Mouse (Mus musculus) heart, adult 8-10 months (tissue): ENCODE measurements around the gene Pip4k2c. TPM values are rescaled to one million over a fixed set of nuclear protein-coding genes. Genes with fewer than 3 reads are reported as not detected.
"Not testable (repeated sequence)": the region's sequence is repeated elsewhere in the genome, so short reads cannot be mapped to it uniquely, and the experiment has no call there.

Source experiments
- DNase-seq: peaks from one replicate; pipeline ENCODE4 v3.0.0; 2022; ENCODE audit warnings: low spot score
- total RNA-seq, 4 experiments: library from RNA; stranded (reverse); gene quantifications; 2 replicates each; pipeline ENCODE4 v1.2.4; 2022

The Pip4k2c gene
- total RNA-seq, 4 experiments from 2014 or later, result 32.4 to 38.3 (median 35.3) TPM

DNA sequence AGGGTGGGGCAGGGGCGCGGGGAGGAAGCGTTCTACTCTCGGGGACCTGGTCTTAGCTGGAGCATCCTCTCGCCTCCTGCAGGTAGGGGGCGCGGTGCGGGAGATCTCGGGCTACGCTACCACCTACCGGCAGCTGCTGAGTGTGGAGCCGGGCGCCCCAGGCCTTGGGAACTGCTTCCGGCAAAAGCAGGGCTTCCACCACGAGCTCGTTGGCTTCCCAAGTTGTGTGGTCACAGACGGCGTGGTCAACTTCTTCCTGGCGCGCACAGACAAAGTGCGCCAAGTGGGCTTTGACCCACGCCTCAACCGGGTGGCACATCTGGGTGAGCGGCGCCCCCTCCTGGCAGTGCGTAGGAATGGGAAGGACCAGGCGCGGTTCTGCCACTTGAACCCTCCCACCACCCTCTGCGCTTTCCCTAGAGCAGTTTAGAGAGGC, 40.5 kb downstream of the Pip4k2c start:
- peak; percentile 57 for DNase-seq

DNA sequence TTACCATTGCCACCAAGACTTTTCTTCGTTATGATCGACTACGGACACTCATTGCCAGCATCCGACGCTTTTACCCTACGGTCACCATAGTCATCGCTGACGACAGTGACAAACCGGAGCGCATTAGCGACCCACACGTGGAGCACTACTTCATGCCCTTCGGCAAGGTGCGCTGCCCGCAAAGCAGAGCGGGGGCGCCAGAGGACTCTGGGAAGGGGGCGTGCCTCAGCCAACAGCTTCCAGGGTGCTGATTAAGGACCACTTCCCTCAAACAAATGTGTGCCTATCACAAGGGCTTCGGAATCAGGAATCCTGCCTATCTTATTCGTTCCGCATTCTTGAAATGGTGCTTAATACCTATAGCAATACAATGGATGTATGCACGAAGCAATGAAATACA, 41.4 kb downstream of the Pip4k2c start:
- DNase-seq, result no peak

DNA sequence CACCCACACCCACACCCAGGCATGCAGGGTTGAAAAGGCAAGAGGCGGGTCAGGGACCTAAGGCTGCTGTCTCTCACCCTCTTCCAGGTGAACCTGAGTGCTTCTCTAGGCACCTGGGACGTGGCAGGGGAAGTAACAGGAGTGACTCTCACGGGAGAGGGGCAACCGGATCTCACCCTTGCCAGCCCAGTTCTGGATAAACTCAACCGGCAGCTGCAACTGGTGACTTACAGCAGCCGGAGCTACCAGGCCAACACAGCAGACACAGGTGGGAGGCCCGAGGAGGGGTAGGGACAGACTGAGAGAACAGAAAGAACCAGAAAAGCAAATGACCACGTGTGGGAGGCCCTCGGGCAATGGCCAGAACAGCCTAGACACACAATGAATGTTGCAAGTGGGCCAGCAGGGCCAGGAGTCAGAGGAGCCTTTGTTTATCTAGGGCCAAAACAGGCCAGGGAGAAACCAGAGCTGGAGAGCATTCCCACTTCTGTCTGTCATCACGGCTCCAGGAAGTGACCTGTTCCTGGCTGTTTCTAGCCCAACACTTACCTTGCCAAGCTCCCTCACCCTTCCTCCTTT, 43.7 kb downstream of the Pip4k2c start:
- DNase-seq, result no peak

DNA sequence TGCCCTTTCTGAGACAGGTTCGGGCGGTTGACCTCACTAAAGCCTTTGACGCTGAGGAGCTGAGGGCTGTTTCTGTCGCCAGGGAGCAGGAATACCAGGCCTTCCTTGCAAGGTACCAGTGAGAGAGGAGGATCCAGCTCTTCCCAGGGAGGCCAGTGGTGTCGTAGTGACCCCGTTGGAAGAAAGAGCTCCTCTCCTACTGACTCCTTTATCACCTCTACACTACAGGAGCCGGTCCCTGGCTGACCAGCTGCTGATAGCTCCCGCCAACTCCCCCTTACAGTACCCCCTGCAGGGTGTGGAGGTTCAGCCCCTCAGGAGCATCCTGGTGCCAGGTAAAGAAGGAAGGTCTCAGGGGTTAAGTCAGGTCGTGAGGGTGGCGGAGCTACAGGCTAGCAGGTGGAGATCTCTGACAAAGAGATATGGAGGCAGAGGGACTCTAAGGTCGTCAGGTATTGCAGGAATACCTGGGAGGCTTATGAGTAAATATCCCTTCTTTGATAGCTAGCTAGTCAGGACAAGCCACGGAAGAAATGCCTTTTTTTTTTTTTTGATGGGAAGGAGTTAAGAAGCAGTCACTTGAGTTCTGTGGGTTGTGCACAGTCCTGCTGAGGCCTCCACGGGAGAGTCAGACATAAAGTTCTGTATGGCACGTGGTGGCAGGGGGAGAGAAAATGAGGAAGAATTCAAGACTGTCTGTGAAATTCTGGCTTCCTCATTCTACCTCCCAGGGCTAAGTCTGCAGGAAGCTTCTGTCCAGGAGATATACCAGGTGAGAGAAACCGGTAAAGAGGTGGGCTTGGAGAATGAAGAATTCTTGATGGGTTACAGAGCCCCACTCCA, 44.4 kb downstream of the Pip4k2c start:
- no peak for DNase-seq

DNA sequence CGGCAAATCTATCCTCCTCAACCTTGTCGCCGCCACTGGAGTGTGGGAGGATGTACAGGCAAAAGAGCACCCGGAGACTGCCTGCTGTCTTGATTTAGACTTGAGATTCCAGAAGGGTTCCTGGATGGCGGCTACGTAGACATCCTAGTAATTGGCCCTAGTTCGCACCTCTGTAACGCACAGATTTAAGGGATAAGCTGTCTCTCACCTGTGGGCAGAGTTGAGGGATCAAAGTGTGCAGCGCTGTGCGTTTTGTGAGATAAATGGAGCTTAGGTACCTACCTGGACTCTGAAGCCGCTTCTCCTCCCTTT, 45.0 kb downstream of the Pip4k2c start:
- DNase-seq, result no peak

DNA sequence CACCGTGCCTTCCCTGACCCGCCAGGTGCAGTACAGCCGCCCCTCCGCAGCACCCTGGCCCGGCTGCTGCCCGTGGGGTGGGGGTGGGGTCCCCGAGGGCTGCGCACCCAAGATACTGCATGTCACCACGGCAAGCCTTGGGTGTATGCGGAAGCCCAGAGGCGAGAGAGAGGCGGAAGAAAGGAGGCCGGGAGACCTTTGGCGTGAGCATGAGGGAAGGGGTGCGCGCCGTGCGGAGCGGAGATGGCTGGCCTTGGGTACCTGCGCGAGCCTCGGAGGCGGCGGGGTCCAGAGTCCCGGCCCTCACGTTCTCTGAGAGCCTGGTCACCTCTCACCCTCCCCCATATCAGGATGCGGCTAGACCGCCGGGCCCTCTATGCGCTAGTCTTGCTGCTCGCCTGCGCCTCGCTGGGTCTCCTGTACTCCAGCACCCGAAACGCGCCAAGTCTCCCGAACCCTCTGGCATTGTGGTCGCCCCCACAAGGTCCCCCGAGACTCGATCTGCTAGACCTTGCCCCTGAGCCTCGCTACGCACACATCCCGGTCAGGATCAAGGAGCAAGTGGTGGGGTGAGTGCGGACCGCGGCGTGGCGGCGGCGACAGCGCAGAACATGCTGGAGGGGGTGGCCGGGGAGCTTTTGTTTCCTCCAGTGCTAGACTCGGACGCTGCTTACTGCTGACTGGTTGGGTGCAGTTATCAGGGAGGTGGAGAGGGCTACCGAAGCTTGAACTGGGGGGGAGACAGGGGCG, 45.6 kb downstream of the Pip4k2c start:
- DNase-seq, result no peak

DNA sequence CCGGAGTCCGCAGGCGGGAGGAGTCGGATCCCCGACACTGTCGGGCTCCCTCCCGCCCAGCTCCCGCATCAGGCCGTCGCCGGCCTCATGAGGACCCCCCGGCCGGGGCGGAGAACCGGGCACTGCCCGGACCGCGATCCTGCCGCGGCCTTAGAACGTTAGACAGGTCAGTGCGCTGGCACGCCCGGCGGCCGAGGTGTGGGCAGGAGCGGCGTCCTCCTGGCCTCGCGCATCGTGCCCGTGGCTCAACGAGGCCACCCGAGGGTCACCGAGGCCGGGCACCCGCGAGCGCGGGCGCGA, 46.1 kb downstream of the Pip4k2c start:
- DNase-seq, result no peak

DNA sequence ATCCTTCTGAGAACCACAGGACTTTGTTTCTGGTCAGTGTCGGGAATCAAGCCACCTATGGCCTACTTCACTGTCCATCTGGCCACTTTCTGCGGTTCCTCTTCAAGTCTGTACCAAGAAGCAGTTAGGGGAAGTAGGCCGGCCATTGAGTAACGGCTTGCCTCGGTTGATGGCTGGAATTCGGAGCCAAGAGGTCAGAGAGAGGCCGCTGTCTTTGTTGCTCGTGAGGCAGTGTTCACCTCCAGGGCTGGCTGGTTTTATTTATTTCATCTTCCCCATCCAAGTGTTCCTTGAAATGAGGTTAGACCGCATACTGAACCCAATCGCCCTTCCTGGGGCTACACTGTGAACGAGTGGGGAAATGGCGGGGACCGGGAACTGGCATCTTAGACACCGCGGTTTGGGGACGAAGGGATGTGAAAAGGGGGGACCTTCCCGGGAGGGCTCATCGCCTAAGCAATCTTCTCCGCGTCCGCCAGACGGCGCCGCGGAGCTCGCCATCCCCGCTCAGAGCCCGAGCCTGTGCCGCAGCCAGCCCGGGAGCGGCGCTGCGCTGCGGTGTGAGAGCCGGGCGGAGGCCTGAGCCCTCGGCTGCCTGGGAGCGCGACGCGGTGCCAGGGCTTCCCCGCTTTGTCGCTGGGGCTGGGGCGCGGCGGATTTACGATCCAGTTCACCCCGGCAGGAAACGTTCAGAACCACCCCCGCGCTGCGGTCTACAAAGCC, 46.6 kb downstream of the Pip4k2c start, which contains the start of gene B4galnt1:
TSS of gene B4galnt1 (plus strand) at position 595 of the 723 bp plus-strand sequence.
- peak; percentile 55 for DNase-seq

DNA sequence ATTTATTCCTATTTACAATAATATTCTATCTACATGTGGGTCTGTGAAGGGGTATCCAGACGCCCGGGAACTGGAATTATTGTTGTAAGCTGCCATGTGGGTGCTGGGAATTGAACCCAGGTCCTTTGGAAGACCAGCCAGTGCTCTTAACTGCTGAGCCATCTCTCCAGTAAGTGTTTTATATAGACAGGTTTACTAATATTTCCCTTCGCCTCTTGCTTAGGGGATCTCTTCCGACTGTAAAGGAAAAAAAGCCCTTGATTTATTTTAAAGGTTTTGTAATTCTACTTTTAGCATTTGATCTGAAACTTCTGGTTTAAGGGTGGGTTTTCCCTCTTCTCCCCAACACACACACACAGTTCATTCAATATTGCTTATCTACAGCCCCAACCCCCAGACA, 47.2 kb downstream of the Pip4k2c start:
- DNase-seq, result no peak

DNA sequence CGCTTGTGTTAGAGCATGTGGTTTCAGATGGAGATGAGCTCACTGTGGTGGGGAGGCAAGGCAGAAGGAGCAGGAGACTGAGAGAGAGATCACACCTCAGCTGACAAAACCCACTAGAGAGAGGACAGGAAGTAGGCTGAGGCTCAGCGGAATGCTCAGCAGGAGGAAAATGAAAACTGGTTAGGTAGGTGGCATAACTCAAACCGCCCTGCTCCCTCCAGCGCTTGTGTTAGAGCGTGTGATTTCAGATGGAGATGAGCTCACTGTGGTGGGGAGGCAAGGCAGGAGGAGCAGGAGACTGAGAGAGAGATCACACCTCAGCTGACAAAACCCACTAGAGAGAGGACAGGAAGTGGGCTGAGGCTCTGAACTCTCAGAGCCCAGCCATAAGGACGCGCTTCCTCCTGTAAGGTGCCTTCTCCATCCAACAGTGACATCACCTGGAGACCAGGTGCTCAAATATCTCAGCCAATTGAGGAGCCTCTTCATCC, 48.6 kb downstream of the Pip4k2c start:
- not testable (repeated sequence) for DNase-seq

DNA sequence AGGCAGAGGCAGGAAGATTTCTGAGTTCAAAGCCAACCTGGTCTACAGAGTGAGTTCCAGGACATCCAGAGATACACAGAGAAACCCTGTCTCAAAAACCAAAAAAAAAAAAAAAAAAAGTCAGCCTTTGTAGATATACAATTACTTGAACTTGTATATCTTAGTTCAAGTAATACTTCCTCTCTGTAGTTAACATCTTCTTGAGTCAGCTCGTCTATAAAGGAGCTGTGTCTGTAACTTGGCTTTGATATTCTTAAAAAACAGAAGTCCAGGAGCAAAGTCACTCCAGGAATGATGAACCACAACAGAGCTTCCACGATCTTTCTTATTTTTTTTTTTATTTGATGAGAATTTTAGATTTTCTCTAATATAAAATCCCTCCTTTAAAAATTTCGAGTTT, 50.7 kb downstream of the Pip4k2c start:
- DNase-seq, result no peak

DNA sequence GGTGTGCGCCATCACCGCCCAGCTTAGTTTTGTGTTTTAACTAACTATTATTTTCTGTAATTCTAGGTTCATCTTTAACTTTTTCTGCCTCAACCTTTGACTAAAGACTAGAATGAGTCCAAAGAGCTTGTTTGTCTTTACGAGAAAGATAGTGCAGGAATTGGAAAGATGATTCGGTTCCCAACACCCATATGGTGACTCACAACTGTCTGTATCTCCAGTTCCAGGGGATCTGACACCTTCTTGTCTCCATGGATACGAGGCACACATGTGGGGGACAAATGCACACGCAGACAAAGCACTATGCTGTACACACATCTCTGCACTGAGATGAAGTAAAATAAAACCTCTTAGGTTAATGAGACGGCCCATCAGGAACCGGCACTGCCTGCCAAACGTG, 51.3 kb downstream of the Pip4k2c start:
- no peak for DNase-seq

DNA sequence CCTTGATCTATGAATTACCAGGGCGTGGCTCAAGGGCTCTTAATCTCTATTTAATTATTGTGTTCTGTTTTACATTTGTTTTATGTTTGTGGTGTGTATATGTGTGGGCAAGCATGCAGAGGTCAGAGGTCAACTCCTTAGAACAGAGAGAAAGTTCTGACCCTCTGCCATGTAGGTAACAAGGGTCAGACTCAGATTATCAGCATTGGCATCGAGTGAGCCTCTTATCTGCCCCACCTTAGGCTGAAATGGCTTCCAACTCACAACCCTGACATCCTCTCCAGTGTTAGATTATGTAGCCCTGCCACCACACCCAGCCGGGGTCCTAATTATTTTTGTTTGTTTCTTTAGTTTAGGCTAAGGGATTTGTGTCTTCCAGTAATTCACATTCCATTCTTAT, 52.9 kb downstream of the Pip4k2c start:
- DNase-seq, result no peak

DNA sequence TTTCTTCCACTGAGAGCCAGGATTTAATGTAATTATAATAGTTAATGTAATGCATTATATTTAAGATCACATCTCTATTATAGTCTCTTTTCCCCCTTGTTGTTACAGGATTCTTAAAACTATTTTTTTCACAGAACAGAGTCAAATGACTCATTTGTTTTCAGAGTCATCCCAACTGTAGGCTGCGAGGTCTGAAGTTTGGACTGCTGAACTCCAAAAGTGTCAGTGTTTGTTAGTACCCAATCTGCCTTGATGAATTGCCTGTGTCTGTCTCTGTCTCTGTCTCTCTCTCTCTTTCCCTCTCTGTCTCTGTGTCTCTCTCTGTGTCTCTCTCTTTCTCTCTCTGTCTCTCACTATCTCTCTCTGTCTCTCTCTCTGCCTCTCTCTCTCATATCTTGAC, 54.9 kb downstream of the Pip4k2c start:
- DNase-seq, result no peak

DNA sequence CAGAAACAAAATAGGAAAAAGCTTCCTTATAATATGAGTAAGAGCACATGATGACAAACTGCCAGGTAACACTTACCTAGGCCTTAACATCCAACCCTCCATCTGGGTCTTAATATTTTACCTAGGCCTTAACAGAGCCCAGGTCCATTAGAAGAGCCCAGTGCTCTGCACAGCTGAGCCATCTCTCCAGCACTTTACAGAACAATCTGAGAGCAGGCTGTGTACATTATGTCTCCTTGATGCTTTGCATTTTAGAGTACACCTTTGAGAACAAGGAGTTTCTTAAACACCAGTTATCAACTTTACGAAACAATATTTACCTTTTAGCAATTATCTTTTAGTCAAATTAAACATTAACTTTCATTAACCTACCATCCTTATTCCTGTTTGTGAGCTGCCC, 55.3 kb downstream of the Pip4k2c start:
- no peak for DNase-seq

DNA sequence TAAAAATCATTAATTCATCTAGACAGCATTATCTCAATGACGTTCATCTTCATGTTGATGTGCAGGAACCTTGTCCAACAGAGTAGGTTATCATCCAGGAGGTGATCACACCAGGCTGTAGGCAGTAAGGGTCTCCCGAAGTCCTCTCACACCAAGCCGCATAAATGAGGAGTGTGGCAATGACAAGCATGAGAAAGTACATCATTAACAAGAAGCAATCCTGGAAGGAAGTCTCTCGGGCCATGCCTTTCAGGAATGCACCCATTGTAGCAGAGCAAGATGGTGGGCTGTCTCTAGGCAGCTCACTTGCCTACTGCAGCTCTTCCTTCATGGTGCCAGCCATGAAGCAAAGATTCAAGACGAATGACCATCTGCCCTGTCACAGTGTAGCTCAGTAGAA, 56.7 kb downstream of the Pip4k2c start:
- DNase-seq, result no peak

DNA sequence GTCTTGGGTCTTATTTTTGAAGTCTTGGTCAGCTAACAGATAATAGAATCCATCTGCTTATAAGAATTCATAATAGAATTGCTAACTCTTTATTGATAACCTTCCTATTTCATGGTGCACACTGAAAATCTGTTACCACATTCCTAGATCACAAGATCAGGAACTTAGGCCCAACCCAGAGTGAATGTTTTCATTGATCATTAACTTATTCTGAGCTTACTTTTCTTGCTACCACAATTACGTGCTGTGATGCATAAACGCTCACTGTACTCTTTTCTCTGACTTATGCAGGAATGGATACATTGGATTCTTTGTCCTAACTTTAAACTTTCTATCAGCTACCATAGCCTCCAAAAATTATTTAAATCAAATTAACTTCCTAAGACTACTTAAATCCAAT, 57.1 kb downstream of the Pip4k2c start:
- DNase-seq, result no peak

DNA sequence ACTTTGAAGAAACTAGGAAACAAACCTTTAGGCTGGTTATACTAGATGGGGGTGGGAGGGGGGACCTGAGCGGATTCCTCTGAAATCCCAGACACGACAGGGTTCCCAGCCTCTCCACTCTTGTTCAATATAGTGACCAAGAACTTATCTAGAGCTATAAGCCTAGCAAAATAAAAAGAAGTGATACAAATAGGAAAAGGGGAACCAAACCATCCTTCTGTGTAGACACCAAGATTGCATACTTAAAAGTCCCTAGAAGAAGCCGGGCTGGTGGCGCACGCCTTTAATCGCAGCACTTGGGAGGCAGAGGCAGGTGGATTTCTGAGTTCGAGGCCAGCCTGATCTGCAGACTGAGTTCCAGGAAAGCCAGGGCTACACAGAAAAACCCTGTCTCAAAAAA, 58.1 kb downstream of the Pip4k2c start:
- DNase-seq, result no peak

DNA sequence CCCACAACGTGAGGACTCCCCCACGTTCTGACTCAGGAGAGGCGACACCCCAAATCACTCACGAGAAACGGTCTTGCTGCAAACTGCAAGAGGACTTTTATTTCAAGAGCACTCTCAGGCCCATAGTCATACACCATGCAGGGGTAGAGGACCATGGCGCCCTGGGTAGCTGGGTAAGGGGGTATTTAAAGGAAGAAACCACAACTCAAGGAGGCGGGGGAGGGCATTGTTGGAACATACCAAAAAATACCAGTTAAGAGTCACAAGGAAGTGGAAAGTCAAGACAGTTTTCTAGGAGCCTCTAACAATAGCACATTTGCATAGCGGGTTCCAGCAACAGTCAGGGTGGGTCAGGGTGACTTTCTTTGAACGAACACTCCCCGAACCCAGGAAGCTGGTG, 58.8 kb downstream of the Pip4k2c start:
- DNase-seq, result not testable (repeated sequence)

DNA sequence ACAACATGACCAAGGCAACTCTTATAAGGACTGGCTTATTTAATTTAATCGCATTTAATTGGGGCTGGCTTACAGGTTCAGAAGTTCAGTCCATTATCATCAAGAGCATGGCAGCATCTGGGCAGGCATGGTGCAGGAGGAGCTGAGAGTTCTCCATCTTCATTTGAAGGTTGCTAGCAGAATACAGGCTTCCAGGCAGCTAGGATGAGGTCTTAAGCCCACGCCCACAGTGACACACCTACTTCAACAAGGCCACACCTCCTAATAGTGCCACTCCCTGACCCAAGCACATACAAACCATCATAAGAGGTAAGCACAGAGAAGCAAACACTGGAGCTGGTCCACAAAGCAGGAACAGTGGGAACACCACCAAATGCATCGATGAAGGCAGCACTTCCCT, 60.2 kb downstream of the Pip4k2c start:
- not testable (repeated sequence) for DNase-seq

DNA sequence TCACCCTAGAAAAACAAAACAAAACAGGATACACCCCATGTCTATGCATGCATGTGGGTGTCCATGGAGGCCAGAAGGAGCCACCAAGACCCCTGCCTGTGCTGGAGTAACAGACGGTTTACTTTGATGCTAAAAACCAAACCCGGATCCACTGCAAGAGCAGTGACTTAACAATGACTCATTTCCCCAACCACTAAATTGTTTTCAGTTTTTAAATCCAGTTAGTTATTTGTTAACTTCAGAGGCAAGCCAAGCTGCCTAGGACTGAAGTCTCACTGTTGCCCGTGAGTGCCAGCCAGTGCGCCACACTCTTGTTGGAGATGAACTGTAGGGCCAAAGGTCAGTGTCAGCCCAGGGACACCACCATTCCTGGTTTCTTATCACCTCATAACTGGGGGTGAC, 60.9 kb downstream of the Pip4k2c start:
- no peak for DNase-seq

DNA sequence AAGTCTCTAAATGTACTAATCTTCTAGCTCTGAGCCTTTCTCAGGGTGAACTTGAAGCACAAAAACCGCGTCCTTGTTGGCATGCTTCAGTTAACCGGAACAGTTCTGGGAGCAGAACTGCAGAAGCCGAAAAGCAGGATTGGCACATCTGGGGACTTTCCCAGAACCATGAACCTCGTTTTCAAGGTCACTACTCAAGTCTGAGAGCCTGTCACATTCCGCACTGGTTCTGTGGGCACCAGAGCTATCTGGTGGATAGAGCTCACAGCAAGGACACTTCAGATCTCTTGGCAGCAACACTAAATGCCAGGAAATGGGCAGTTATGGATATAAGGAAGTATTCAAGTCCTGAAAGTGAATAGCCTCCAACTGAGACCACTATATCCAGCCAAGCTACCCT, 64.2 kb downstream of the Pip4k2c start:
- no peak for DNase-seq
